13 mouse cellular contexts compared by ENCODE assay signal in genomic region chr8:124270904-124271303, GRCm38 (mm10). TPM values are rescaled to one million over a fixed set of nuclear protein-coding genes. Genes with fewer than 3 reads are reported as not detected.
A peak's percentile ranks its signal among the peaks of the same experiment; 100 is the strongest.
DNase-seq lines count a peak whose midpoint lies in the region; ATAC-seq and TF ChIP-seq lines count a peak whose summit lies in the region.
"Had no signal": no experiment of that assay in that cellular context is flagged by ENCODE, and none has a peak within 500 bp of the region (broad histone marks: within the 10 kb centered on the region; RNA-seq: fewer than 3 reads in every experiment).

No protein-coding gene starts in this region.

- no peaks in the 10 kb centered on the region for H3K36me3 ChIP-seq in kidney, embryonic 14.5 days (ENCODE audit: control insufficient read depth, insufficient read depth, low read length)
- no peaks in the 10 kb centered on the region for H3K36me3 ChIP-seq in spleen, adult 2 months (ENCODE audit: control insufficient read depth, insufficient read depth, low read length)
- no peaks in the 10 kb centered on the region; the same call in 1 of the 2 replicates for H3K36me3 ChIP-seq in forebrain, embryonic 16.5 days (ENCODE audit: control insufficient read depth, insufficient read depth)
- H3K36me3 ChIP-seq: G1E had no signal

- peaks cover 25% of the 10 kb centered on the region for H3K4me1 ChIP-seq in kidney, embryonic 14.5 days (ENCODE audit: control insufficient read depth, insufficient read depth, low read length)
- H3K4me1 ChIP-seq in spleen, adult 2 months (ENCODE audit: control insufficient read depth, insufficient read depth, insufficient read length), result peaks cover 37% of the 10 kb centered on the region
- H3K4me1 ChIP-seq in forebrain, embryonic 16.5 days (replicated peaks; ENCODE audit: control insufficient read depth, insufficient read depth, low read length), result peaks cover 21% of the 10 kb centered on the region

- H3K27me3 ChIP-seq in kidney, embryonic 14.5 days (ENCODE audit: control insufficient read depth, insufficient read depth, low read length), result no peaks in the 10 kb centered on the region
- H3K27me3 ChIP-seq in spleen, adult 2 months (ENCODE audit: control insufficient read depth, insufficient read depth, low read length), result no peaks in the 10 kb centered on the region
- no peaks in the 10 kb centered on the region for H3K27me3 ChIP-seq in forebrain, embryonic 16.5 days (replicated peaks; ENCODE audit: control insufficient read depth, insufficient read depth, low read length)

- TF ChIP-seq CTCF in spleen, adult 2 months (IDR thresholded peaks at IDR 0.05; ENCODE audit: extremely low read depth, insufficient read depth, insufficient read length, insufficient replicate concordance), result no peak

- DNase-seq in kidney, adult 8-10 months, result no peak
- no peak for DNase-seq in spleen, adult 2 months (ENCODE audit: low read depth in 1 of 2, low spot score in 2 of 2)
- no peak for DNase-seq in spleen, adult 12 weeks (ENCODE audit: low spot score)
- DNase-seq in thymus, postnatal 0 days (ENCODE audit: low spot score), result no peak
- no peak for DNase-seq in cerebellum, postnatal 25 days
- DNase-seq: adrenal gland, postnatal 10 days; cerebellum, adult 8-10 months; kidney, postnatal 10 days had no signal

- no peak overlapping the region for H3K9ac ChIP-seq in kidney, embryonic 14.5 days (ENCODE audit: low read depth, low read length)
- no peak overlapping the region for H3K9ac ChIP-seq in forebrain, embryonic 16.5 days (replicated peaks; ENCODE audit: low read depth, low read length)

- WGBS in kidney, embryonic 14.5 days, result 38% methylated on average over 11 of the region's 11 CpGs
- WGBS in spleen, adult 2 months, result 48% methylated on average over 11 of the region's 11 CpGs
- WGBS in forebrain, embryonic 16.5 days, result 92% methylated on average over 11 of the region's 11 CpGs

- H3K4me2 ChIP-seq in kidney, embryonic 14.5 days (replicated peaks; ENCODE audit: low read depth, low read length), result no peak overlapping the region
- H3K4me2 ChIP-seq in forebrain, embryonic 16.5 days (ENCODE audit: low read length), result no peak overlapping the region

- H3K4me3 ChIP-seq in kidney, embryonic 14.5 days (ENCODE audit: low read length), result no peak overlapping the region
- H3K4me3 ChIP-seq in spleen, adult 2 months (ENCODE audit: extremely low read depth, insufficient read depth, insufficient read length), result no peak overlapping the region
- no peak overlapping the region for H3K4me3 ChIP-seq in forebrain, embryonic 16.5 days (replicated peaks; ENCODE audit: low read length)
- H3K4me3 ChIP-seq: midbrain, embryonic 10.5 days had no signal

- H3K27ac ChIP-seq in kidney, embryonic 14.5 days (ENCODE audit: low read depth, low read length), result no peak overlapping the region
- H3K27ac ChIP-seq in spleen, adult 2 months (ENCODE audit: insufficient read depth, low read length), result peak overlapping the region; percentile 46
- H3K27ac ChIP-seq in forebrain, embryonic 16.5 days (ENCODE audit: low read length), result no peak overlapping the region
- H3K27ac ChIP-seq: midbrain, embryonic 10.5 days had no signal

- peak; percentile 75; the same call in 1 of the 2 replicates for ATAC-seq in kidney, embryonic 14.5 days (ENCODE audit: low FRiP score, low TSS enrichment)
- ATAC-seq in granulocyte monocyte progenitor cell, adult 5-6 weeks (replicated peaks; ENCODE audit: poor library complexity, severe bottlenecking), result peak; percentile 42
- ATAC-seq in forebrain, embryonic 16.5 days, result no peak

- H3K9me3 ChIP-seq in kidney, embryonic 14.5 days (ENCODE audit: control insufficient read depth, low read length), result no peaks in the 10 kb centered on the region
- H3K9me3 ChIP-seq in forebrain, embryonic 16.5 days (ENCODE audit: control insufficient read depth, low read length), result no peaks in the 10 kb centered on the region

- no peak for TF ChIP-seq POLR2A in spleen, adult 2 months (IDR thresholded peaks at IDR 0.05; ENCODE audit: low read depth, low read length)

RNA-seq across cellular contexts. Expression of gene Galnt2, which starts 39.7 kb away (rescaled TPM):
- polyA plus RNA-seq in kidney, embryonic 14.5 days (2014; fragmentation: Nextera tagmentation; extraction: Ambion mirVana), result 41.6 and 57.7 TPM in 2 replicates
- polyA plus RNA-seq in spleen, adult 2 months (2012; rRNA removed), result 9.4 and 16.6 TPM in 2 replicates
- 25.6 and 48.0 TPM in 2 replicates for total RNA-seq in granulocyte monocyte progenitor cell, adult 5-6 weeks (2014; fragmentation: Nextera tagmentation)
- 20.4 and 32.7 TPM in 2 replicates for total RNA-seq in granulocyte monocyte progenitor cell, adult 5-6 weeks (2017)
- 70.9 and 73.9 TPM in 2 replicates for polyA plus RNA-seq in thymus, postnatal 0 days (2015; fragmentation: Nextera tagmentation; extraction: Ambion mirVana)
- polyA plus RNA-seq in forebrain, embryonic 16.5 days (2015; fragmentation: Nextera tagmentation; extraction: Ambion mirVana), result 47.8 and 48.9 TPM in 2 replicates
- total RNA-seq: G1E had no signal
- polyA plus RNA-seq: G1E had no signal
